Mouse (Mus musculus) B cell, adult (primary cell): Measurements from ENCODE around the gene 1500009L16Rik. TPM values are rescaled to one million over a fixed set of nuclear protein-coding genes. Genes with fewer than 3 reads are reported as not detected.

Experiments
- total RNA-seq: library from RNA; stranded (reverse); gene quantifications from 4 replicates; pipeline ENCODE4 v1.2.4, GENCODE M21; 2023; ENCODE audit not compliant: inconsistent age

The 1500009L16Rik gene
- total RNA-seq, result not detected in 4 replicates

GRCm38 (mm10) chr10:83722579-83723031 lies at the start of gene 1500009L16Rik:
TSS of gene 1500009L16Rik (plus strand) at chr10:83722865.

Other genes with a start within 250 kb of the 1500009L16Rik start
- gene Aldh1l2, start 188.7 kb upstream of the 1500009L16Rik start, total RNA-seq, result not detected in 4 replicates
- gene Washc4, start 179.1 kb upstream of the 1500009L16Rik start, total RNA-seq, result 46.9 to 51.5 TPM (median 49.6 TPM) in 4 replicates
- 15.7 to 21.7 TPM (median 16.8 TPM) in 4 replicates for gene Appl2, start 74.1 kb upstream of the 1500009L16Rik start, total RNA-seq